Mouse (Mus musculus): Measurements from ENCODE around the gene Dnm1.

The Dnm1 gene

DNA sequence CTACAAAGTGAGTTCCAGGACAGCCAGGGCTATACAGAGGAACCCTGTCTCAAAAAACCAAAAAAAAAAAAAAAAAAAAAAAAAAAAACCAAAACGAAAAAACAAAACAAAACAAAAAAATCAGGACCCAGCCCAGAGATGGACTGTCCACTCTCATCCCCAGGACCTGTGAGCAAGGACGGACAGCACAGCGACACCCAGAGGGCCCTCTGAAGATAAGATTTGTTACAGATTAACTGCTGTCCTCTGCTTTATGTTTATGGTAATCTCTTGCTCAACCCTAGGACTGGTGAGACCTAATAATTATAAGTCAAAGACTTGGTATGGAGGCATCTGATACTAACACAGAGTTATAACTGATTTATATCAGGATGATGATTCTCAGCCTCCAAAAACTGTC is 77.3 kb downstream of the Dnm1 start:
- no peak for DNase-seq (ENCODE audit: low spot score in 2 of 2)

DNA sequence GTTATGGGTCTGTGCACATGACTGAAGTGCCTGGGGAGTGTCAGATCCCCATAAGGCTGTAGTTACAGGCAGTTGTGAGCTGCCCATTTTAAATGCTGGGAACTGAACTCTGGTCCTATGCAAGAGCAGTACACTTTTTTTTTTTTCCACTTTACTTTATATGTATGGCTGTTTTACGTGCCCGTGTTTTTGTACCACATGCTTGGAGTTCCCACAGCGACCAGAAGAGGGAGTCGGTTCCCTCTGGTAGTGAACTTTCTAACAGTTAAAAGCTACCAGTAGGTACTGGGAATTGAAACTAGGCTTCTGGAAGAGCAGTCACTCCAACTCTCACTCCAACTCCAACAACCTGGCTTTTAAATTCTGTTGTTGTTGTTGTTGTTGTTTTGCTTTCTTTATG is 92.5 kb downstream of the Dnm1 start:
- no peak for DNase-seq (ENCODE audit: low spot score in 2 of 2)

- DNase-seq (ENCODE audit: low spot score in 2 of 2) = peak; percentile 84 to 86
These were observed 93.3 kb downstream of the Dnm1 start, which contains the start of gene Uck1 for GRCm38 (mm10) chr2:32259657-32260417. Gene Uck1 (minus strand): TSS chr2:32260159.

GRCm38 (mm10) chr2:32258887-32259533 is 94.1 kb downstream of the Dnm1 start:
- no peak for DNase-seq (ENCODE audit: low spot score in 2 of 2)

Measured in frontal cortex, postnatal 14 days (tissue).